Mouse (Mus musculus) ES-Bruce4 (cell line): ENCODE data around the gene Wif1.

Source experiments
- CTCF ChIP-seq: IDR thresholded peaks from one replicate; pipeline ENCODE4 v1.8.1; 2011; ENCODE audit warnings: low read depth, low read length
- EP300 ChIP-seq: IDR thresholded peaks from 2 replicates; pipeline ENCODE4 v1.6.1; 2011; ENCODE audit warnings: low read depth, low read length; ENCODE audit not compliant: insufficient read depth
- POLR2A ChIP-seq: IDR thresholded peaks from one replicate; pipeline ENCODE4 v1.8.1; 2011; ENCODE audit warnings: low read length; ENCODE audit not compliant: insufficient read depth

- TF ChIP-seq CTCF, result no peak
- no peak for TF ChIP-seq EP300
- TF ChIP-seq POLR2A, result no peak
These were observed 55.6 kb downstream of the Wif1 start for GRCm38 (mm10) chr10:121089312-121089711.
